Mouse (Mus musculus): ENCODE results near the gene Saxo1. TPM values are rescaled to one million over a fixed set of nuclear protein-coding genes. Genes with fewer than 3 reads are reported as not detected.

Saxo1 gene
- polyA plus RNA-seq (2015; fragmentation: Nextera tagmentation; extraction: Ambion mirVana) = not detected in 2 replicates

DNA sequence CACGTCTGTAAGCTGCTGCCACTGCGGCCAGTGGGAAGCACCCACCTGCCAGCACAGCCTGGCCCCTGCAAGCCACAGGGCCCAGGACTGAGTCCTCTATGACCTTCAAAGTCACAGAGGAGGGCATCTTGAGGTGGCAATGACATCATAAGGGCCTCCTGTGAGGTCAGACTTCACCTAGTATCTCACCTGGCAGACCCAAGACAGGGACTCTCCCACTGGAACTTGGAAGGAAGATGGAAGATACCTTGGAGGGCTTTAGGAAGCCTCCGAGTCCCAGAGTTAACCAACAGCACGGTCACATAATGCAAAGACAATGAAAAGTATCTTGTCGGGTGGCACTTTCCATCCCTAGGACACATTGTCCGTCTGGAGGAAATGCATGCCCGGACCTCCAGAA lies at the start of gene Saxo1:
Gene Saxo1 (minus strand): TSS at position 101 of the 400 bp plus-strand sequence.
- Histone ChIP-seq H3K27me3 (replicated peaks) (no peaks in the 10 kb centered on the region), H3K4me3 (replicated peaks) (no peak within 1 kb of the TSS), H3K36me3 (no peaks in the 10 kb centered on the region), H3K27ac (replicated peaks) (no peak within 1 kb of the TSS), H3K4me1 (no peaks in the 10 kb centered on the region), H3K4me2 (no peak within 1 kb of the TSS), H3K9me3 (replicated peaks) (no peaks in the 10 kb centered on the region), H3K9ac (replicated peaks) (no peak within 1 kb of the TSS)
- ATAC-seq (ENCODE audit: low FRiP score) = no peak
- 93% methylated on average over 7 of the region's 7 CpGs for WGBS

GRCm38 (mm10) chr4:86591304-86591703 lies 33.2 kb upstream of the Saxo1 start:
- Histone ChIP-seq H3K4me2 (no peak overlapping the region), H3K4me1 (no peaks in the 10 kb centered on the region), H3K27ac (replicated peaks) (no peak overlapping the region), H3K9me3 (replicated peaks) (no peaks in the 10 kb centered on the region), H3K4me3 (replicated peaks) (no peak overlapping the region), H3K27me3 (replicated peaks) (no peaks in the 10 kb centered on the region), H3K9ac (replicated peaks) (no peak overlapping the region), H3K36me3 (peaks cover 16% of the 10 kb centered on the region)
- no peak for ATAC-seq (ENCODE audit: low FRiP score)
- 92% methylated on average over 2 of the region's 2 CpGs for WGBS

- ATAC-seq (ENCODE audit: low FRiP score) = no peak
- Histone ChIP-seq H3K27me3 (replicated peaks) (no peaks in the 10 kb centered on the region), H3K9ac (replicated peaks) (no peak overlapping the region), H3K36me3 (peaks cover 34% of the 10 kb centered on the region), H3K4me3 (replicated peaks) (no peak overlapping the region), H3K4me2 (no peak overlapping the region), H3K4me1 (no peaks in the 10 kb centered on the region), H3K27ac (replicated peaks) (no peak overlapping the region), H3K9me3 (replicated peaks) (no peaks in the 10 kb centered on the region)
- WGBS = 89% methylated on average over 3 of the region's 3 CpGs
Measured at GRCm38 (mm10) chr4:86588236-86588635, 30.1 kb upstream of the Saxo1 start.

GRCm38 (mm10) chr4:86580591-86580990 lies 22.5 kb upstream of the Saxo1 start:
- no peak overlapping the region for H3K4me2 ChIP-seq
- ATAC-seq (ENCODE audit: low FRiP score) = no peak
- H3K27ac ChIP-seq (replicated peaks) = no peak overlapping the region
- no peak overlapping the region for H3K9ac ChIP-seq (replicated peaks)
- no peaks in the 10 kb centered on the region for H3K9me3 ChIP-seq (replicated peaks)
- no peak overlapping the region for H3K4me3 ChIP-seq (replicated peaks)
- peaks cover 29% of the 10 kb centered on the region for H3K4me1 ChIP-seq
- peaks cover 36% of the 10 kb centered on the region for H3K36me3 ChIP-seq
- H3K27me3 ChIP-seq (replicated peaks) = no peaks in the 10 kb centered on the region
- 83% methylated on average over 3 of the region's 3 CpGs for WGBS

GRCm38 (mm10) chr4:86580056-86580455 lies 21.9 kb upstream of the Saxo1 start:
- H3K27me3 ChIP-seq (replicated peaks) = no peaks in the 10 kb centered on the region

GRCm38 (mm10) chr4:86576630-86577225 lies 18.6 kb upstream of the Saxo1 start:
- peaks cover 10% of the 10 kb centered on the region for H3K36me3 ChIP-seq
- peak overlapping the region; percentile 98 for H3K27ac ChIP-seq (replicated peaks)
- ATAC-seq (ENCODE audit: low FRiP score) = no peak
- 8% methylated on average over 11 of the region's 11 CpGs for WGBS
- peak overlapping the region; percentile 86 for H3K4me2 ChIP-seq
- H3K4me3 ChIP-seq (replicated peaks) = peak overlapping the region; percentile 96
- H3K9me3 ChIP-seq (replicated peaks) = no peaks in the 10 kb centered on the region
- 0 out of 2 replicates have a peak, but pooled peaks cover 3% of the 10 kb centered on the region for H3K27me3 ChIP-seq (replicated peaks)
- peaks cover 35% of the 10 kb centered on the region for H3K4me1 ChIP-seq
- peak overlapping the region; percentile 100 for H3K9ac ChIP-seq (replicated peaks)

More at GRCm38 (mm10) chr4:86580056-86580455, 21.9 kb upstream of the Saxo1 start:
- peaks cover 30% of the 10 kb centered on the region for H3K36me3 ChIP-seq
- H3K4me2 ChIP-seq = no peak overlapping the region
- H3K9me3 ChIP-seq (replicated peaks) = no peaks in the 10 kb centered on the region
- H3K4me1 ChIP-seq = peaks cover 29% of the 10 kb centered on the region
- 56% methylated on average over 4 of the region's 4 CpGs for WGBS
- H3K27ac ChIP-seq (replicated peaks) = no peak overlapping the region
- ATAC-seq (ENCODE audit: low FRiP score) = no peak
- H3K9ac ChIP-seq (replicated peaks) = no peak overlapping the region
- H3K4me3 ChIP-seq (replicated peaks) = no peak overlapping the region

DNA sequence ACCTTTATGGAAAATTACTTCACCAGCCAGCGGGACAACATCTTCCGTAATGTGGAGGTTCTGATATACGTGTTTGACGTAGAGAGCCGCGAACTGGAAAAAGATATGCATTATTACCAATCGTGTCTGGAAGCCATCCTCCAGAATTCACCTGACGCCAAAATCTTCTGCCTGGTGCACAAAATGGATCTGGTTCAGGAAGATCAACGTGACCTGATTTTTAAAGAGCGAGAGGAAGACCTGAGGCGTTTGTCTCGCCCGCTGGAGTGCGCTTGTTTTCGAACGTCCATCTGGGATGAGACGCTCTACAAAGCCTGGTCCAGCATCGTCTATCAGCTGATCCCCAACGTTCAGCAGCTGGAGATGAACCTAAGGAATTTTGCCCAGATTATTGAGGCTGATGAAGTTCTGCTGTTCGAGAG lies 18.0 kb upstream of the Saxo1 start:
- 0 out of 2 replicates have a peak, but pooled peaks cover 3% of the 10 kb centered on the region for H3K27me3 ChIP-seq (replicated peaks)
- 0% methylated on average over 20 of the region's 20 CpGs for WGBS
- H3K36me3 ChIP-seq = peaks cover 10% of the 10 kb centered on the region
- peak overlapping the region; percentile 86 for H3K4me2 ChIP-seq
- H3K9ac ChIP-seq (replicated peaks) = peak overlapping the region; percentile 100
- H3K9me3 ChIP-seq (replicated peaks) = no peaks in the 10 kb centered on the region
- peak overlapping the region; percentile 96 for H3K4me3 ChIP-seq (replicated peaks)
- peak overlapping the region; percentile 98 for H3K27ac ChIP-seq (replicated peaks)
- peaks cover 35% of the 10 kb centered on the region for H3K4me1 ChIP-seq
- peak; percentile 4; the same call in 1 of the 2 replicates for ATAC-seq (ENCODE audit: low FRiP score)

DNA sequence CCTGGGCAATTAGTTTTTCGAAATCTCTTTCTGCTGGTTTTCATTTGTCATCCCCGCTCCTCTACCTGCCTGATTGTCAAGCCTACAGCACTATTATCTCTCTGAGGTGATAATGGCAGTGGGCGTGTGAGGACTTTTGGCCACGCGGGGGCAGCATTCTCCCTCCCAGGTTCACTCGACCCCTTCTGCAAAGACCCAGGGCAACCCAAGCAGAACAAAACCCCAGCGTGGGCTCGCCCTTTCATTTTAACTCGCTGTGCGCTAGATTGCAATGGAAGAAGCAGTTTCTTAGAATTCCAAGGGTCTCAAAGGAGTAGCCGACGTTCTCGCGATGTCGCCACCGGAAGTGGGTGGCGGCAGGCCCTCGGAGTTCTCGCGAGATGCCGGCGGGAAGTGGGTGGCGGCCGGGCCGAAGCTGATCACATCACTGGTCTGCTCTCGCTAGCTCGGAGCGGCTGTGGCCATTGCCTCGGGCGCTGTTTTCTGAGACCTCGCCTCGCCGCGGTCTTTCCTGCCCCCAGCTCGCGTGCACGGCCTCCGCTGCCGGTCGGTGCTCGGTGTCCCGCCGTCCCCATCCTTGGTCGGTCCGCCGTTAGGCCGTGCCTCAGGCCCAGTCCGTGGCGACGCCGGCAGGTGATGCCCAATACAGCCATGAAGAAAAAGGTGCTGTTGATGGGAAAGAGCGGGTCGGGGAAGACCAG lies 17.3 kb upstream of the Saxo1 start, which contains the start of gene Rraga:
Gene Rraga (plus strand): TSS at position 386 of the 701 bp plus-strand sequence.
- WGBS = under 1% methylated on average over 53 of the region's 53 CpGs
- peaks cover 35% of the 10 kb centered on the region for H3K4me1 ChIP-seq
- H3K9me3 ChIP-seq (replicated peaks) = no peaks in the 10 kb centered on the region
- H3K9ac ChIP-seq (replicated peaks) = peak within 1 kb of the TSS; percentile 100
- H3K27me3 ChIP-seq (replicated peaks) = 0 out of 2 replicates have a peak, but pooled peaks cover 3% of the 10 kb centered on the region
- peak within 1 kb of the TSS; percentile 96 for H3K4me3 ChIP-seq (replicated peaks)
- ATAC-seq (ENCODE audit: low FRiP score) = peak; percentile 98
- peak within 1 kb of the TSS; percentile 98 for H3K27ac ChIP-seq (replicated peaks)
- H3K36me3 ChIP-seq = peaks cover 7% of the 10 kb centered on the region
- H3K4me2 ChIP-seq = peak within 1 kb of the TSS; percentile 86

- peaks cover 35% of the 10 kb centered on the region for H3K4me1 ChIP-seq
- WGBS = 9% methylated on average over 6 of the region's 6 CpGs
- peak; percentile 58 for ATAC-seq (ENCODE audit: low FRiP score)
- no peaks in the 10 kb centered on the region for H3K9me3 ChIP-seq (replicated peaks)
- 0 out of 2 replicates have a peak, but pooled peaks cover 3% of the 10 kb centered on the region for H3K27me3 ChIP-seq (replicated peaks)
- H3K4me2 ChIP-seq = peak overlapping the region; percentile 86
- peaks cover 6% of the 10 kb centered on the region for H3K36me3 ChIP-seq
- H3K4me3 ChIP-seq (replicated peaks) = peak overlapping the region; percentile 96
- peak overlapping the region; percentile 98 for H3K27ac ChIP-seq (replicated peaks)
- peak overlapping the region; percentile 100 for H3K9ac ChIP-seq (replicated peaks)
Measured at GRCm38 (mm10) chr4:86574939-86575282, 16.8 kb upstream of the Saxo1 start.

DNA sequence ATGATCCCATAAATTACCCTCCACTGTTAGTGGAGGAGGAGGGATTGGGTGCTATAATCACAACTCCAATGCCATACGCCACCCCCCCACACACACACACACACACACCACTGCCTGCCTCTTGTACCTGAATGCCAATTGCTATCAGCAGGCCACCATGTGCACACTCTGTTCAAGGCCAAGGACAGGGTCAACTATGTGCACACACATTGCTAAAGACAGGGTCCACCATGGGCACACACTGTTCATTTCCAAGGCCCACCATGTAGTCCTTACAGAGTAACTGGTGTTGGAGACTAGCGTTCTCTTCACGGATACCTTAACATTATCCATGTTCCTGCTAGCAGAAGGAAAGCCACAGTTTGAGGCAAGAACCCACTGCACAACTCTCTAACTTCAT lies 2.9 kb upstream of the Saxo1 start:
- Histone ChIP-seq H3K4me1 (no peaks in the 10 kb centered on the region), H3K9ac (replicated peaks) (no peak overlapping the region), H3K4me2 (no peak overlapping the region), H3K27ac (replicated peaks) (no peak overlapping the region), H3K4me3 (replicated peaks) (no peak overlapping the region), H3K27me3 (replicated peaks) (no peaks in the 10 kb centered on the region), H3K9me3 (replicated peaks) (no peaks in the 10 kb centered on the region), H3K36me3 (no peaks in the 10 kb centered on the region)
- no peak for ATAC-seq (ENCODE audit: low FRiP score)
- WGBS = 88% methylated on average over 3 of the region's 3 CpGs

GRCm38 (mm10) chr4:86559006-86559405 lies 878 bp upstream of the Saxo1 start:
- Histone ChIP-seq H3K4me3 (replicated peaks) (no peak overlapping the region), H3K4me1 (no peaks in the 10 kb centered on the region), H3K36me3 (no peaks in the 10 kb centered on the region), H3K27ac (replicated peaks) (no peak overlapping the region), H3K4me2 (no peak overlapping the region), H3K9ac (replicated peaks) (no peak overlapping the region), H3K9me3 (replicated peaks) (no peaks in the 10 kb centered on the region), H3K27me3 (replicated peaks) (no peaks in the 10 kb centered on the region)
- no peak for ATAC-seq (ENCODE audit: low FRiP score)
- WGBS = 84% methylated on average over 4 of the region's 4 CpGs

- Histone ChIP-seq H3K4me2 (no peak overlapping the region), H3K27me3 (replicated peaks) (no peaks in the 10 kb centered on the region), H3K4me3 (replicated peaks) (no peak overlapping the region), H3K4me1 (no peaks in the 10 kb centered on the region), H3K36me3 (no peaks in the 10 kb centered on the region), H3K9ac (replicated peaks) (no peak overlapping the region), H3K27ac (replicated peaks) (no peak overlapping the region), H3K9me3 (replicated peaks) (no peaks in the 10 kb centered on the region)
- ATAC-seq (ENCODE audit: low FRiP score) = no peak
- WGBS = 65% methylated on average over 7 of the region's 7 CpGs
Measured at GRCm38 (mm10) chr4:86557371-86557770, 757 bp downstream of the Saxo1 start.
